Mouse (Mus musculus) ovary, postnatal 10 days (tissue): ENCODE results near the gene Rpusd3.

Experiments
- DNase-seq: peaks from one replicate; pipeline ENCODE4 v3.0.0; 2022; ENCODE audit warnings: low spot score

Rpusd3 gene

GRCm38 (mm10) chr6:113385160-113385714 is 33.9 kb downstream of the Rpusd3 start:
- DNase-seq, result no peak

- DNase-seq, result no peak
Measured at GRCm38 (mm10) chr6:113384351-113384927, 34.7 kb downstream of the Rpusd3 start.

GRCm38 (mm10) chr6:113380480-113380879 is 38.7 kb downstream of the Rpusd3 start:
- no peak for DNase-seq

GRCm38 (mm10) chr6:113379246-113379645 is 39.9 kb downstream of the Rpusd3 start:
- no peak for DNase-seq

GRCm38 (mm10) chr6:113377496-113378385 is 41.4 kb downstream of the Rpusd3 start, which contains the start of the genes Tada3 and Arpc4:
Gene Tada3, minus strand, starts transcription at chr6:113377883.
Gene Arpc4, plus strand, starts transcription at chr6:113378115.
- DNase-seq, result peak; percentile 91

- no peak for DNase-seq
Measured at GRCm38 (mm10) chr6:113377172-113377495, 42.0 kb downstream of the Rpusd3 start.

GRCm38 (mm10) chr6:113373491-113373890 is 45.6 kb downstream of the Rpusd3 start:
- no peak for DNase-seq

- DNase-seq, result no peak
Measured at GRCm38 (mm10) chr6:113370194-113370929, 48.8 kb downstream of the Rpusd3 start.

GRCm38 (mm10) chr6:113368577-113368976 is 50.6 kb downstream of the Rpusd3 start:
- DNase-seq, result no peak

- no peak for DNase-seq
Measured at GRCm38 (mm10) chr6:113368124-113368523, 51.0 kb downstream of the Rpusd3 start.

- no peak for DNase-seq
Measured at GRCm38 (mm10) chr6:113367574-113367973, 51.6 kb downstream of the Rpusd3 start.

GRCm38 (mm10) chr6:113366639-113367038 is 52.5 kb downstream of the Rpusd3 start:
- DNase-seq, result no peak
